8 mouse cellular contexts compared by ENCODE assay signal in the genomic region with DNA sequence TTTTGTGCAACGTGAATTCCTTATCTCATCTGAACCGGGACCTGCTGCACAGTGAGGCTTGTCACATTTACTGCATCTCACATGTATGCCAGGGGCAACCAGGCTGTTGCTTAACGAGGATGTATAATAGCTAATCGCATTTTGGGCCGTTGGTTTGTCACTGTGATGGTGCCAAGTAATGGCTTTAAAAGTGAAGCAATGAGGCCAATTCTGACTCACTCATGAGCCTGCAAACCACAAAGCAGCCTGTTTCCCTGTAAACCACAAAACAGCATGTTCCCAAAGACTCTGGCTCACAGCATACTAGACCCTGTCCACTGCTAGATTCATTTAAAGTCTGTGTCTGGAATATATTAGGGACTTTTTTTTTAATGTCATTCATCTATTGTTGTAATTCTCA.
A peak's percentile ranks its signal among the peaks of the same experiment; 100 is the strongest.
DNase-seq lines count a peak whose midpoint lies in the region; ATAC-seq and TF ChIP-seq lines count a peak whose summit lies in the region.

No protein-coding gene starts in this region.

- no peaks in the 10 kb centered on the region for H3K27me3 ChIP-seq in limb, embryonic 14.5 days (ENCODE audit: control insufficient read depth, insufficient read depth, low read length)

- ATAC-seq in limb, embryonic 14.5 days (ENCODE audit: low FRiP score, low read depth): peak; percentile 53; the same call in 1 of the 2 replicates
- no peak for ATAC-seq in cerebellum, adult (ENCODE audit: insufficient number of reproducible peaks, low FRiP score, low TSS enrichment)

- no peak overlapping the region for H3K4me3 ChIP-seq in limb, embryonic 14.5 days (replicated peaks; ENCODE audit: low read length)

- H3K4me2 ChIP-seq in limb, embryonic 14.5 days (replicated peaks; ENCODE audit: low read depth, low read length, severe bottlenecking): no peak overlapping the region

- H3K27ac ChIP-seq in limb, embryonic 14.5 days (replicated peaks; ENCODE audit: low read depth, low read length): no peak overlapping the region

- TF ChIP-seq POLR2A in limb, embryonic 14.5 days (IDR thresholded peaks at IDR 0.05; ENCODE audit: borderline replicate concordance, extremely low read depth, insufficient read depth, insufficient read length): no peak

- WGBS in limb, embryonic 14.5 days: 19% methylated on average over 5 of the region's 5 CpGs

- H3K9me3 ChIP-seq in limb, embryonic 14.5 days (ENCODE audit: control insufficient read depth, low read length): no peaks in the 10 kb centered on the region

- H3K9ac ChIP-seq in limb, embryonic 14.5 days (ENCODE audit: low read depth, low read length, severe bottlenecking): no peak overlapping the region

- DNase-seq in kidney, adult 9 months: peak; percentile 13
- DNase-seq in kidney, adult 8-10 months: no peak
- DNase-seq in Muller cell, postnatal 12 days (ENCODE audit: inconsistent ontology term): peak; percentile 91
- DNase-seq in fat pad, adult 2 months (ENCODE audit: extremely low read depth, low read depth, low spot score): peak; percentile 84
- peak; percentile 63 for DNase-seq in limb, embryonic 14.5 days (ENCODE audit: low spot score)
- DNase-seq in ovary, adult 18-20 months (ENCODE audit: low spot score): no peak
- DNase-seq in thymus, postnatal 14 days: no peak

- peaks cover 4% of the 10 kb centered on the region; the same call in 1 of the 2 replicates for H3K4me1 ChIP-seq in limb, embryonic 14.5 days (ENCODE audit: control insufficient read depth, insufficient read depth, low read length)

- no peaks in the 10 kb centered on the region for H3K36me3 ChIP-seq in limb, embryonic 14.5 days (ENCODE audit: control insufficient read depth, insufficient read depth, low read length)

Comparison
In these comparisons a context has a peak if more than half of its experiments do, and no peak if none do; other contexts are left out.
1. DNase-seq: peak in kidney, adult 9 months (single experiment), Muller cell, postnatal 12 days (single experiment), fat pad, adult 2 months (single experiment) and limb, embryonic 14.5 days (single experiment); none in kidney, adult 8-10 months (0 of 2), ovary, adult 18-20 months (single experiment) and thymus, postnatal 14 days (single experiment).